Mouse (Mus musculus) heart, postnatal 0 days (tissue): ENCODE data around the gene Serpinh1. TPM values are rescaled to one million over a fixed set of nuclear protein-coding genes. Genes with fewer than 3 reads are reported as not detected.

Source experiments
- ATAC-seq: fragments of 200-750 bp; cut with Nextera tagmentation; 2 replicates; pipeline ENCODE4 v1.8.0; 2017; ENCODE audit warnings: low read depth, moderate number of reproducible peaks, moderate library complexity; ENCODE audit not compliant: insufficient read depth
- DNase-seq: peaks from one replicate; pipeline ENCODE4 v3.0.0-alpha.2; 2016; ENCODE audit warnings: low spot score
- H3K27ac ChIP-seq: fragments of 300-500 bp; sonication (generic); 2 replicates; pipeline ENCODE4 v1.5.1; 2014; ENCODE audit warnings: low read depth, mild to moderate bottlenecking
- H3K27me3 ChIP-seq: fragments of 300-500 bp; sonication (generic); 2 replicates; pipeline ENCODE4 v1.6.1; 2014; ENCODE audit warnings: low read length, mixed read lengths; ENCODE audit not compliant: control insufficient read depth, insufficient read depth
- H3K36me3 ChIP-seq: fragments of 300-500 bp; sonication (generic); replicated peaks from 2 replicates; pipeline ENCODE4 v1.6.1; 2014; ENCODE audit warnings: low read length, mixed read lengths; ENCODE audit not compliant: control insufficient read depth, insufficient read depth
- H3K4me1 ChIP-seq: fragments of 300-500 bp; sonication (generic); 2 replicates; pipeline ENCODE4 v1.6.1; 2014; ENCODE audit warnings: antibody characterized with exemption; ENCODE audit not compliant: control insufficient read depth, insufficient read depth
- H3K4me2 ChIP-seq: fragments of 300-500 bp; sonication (generic); 2 replicates; pipeline ENCODE4 v1.6.1; 2014; ENCODE audit warnings: low read depth, mild to moderate bottlenecking, low read length, moderate library complexity
- H3K4me3 ChIP-seq: fragments of 300-500 bp; sonication (generic); 2 replicates; pipeline ENCODE4 v1.5.1; 2014; ENCODE audit warnings: low read depth, low read length
- H3K9ac ChIP-seq: fragments of 300-500 bp; sonication (generic); replicated peaks from 2 replicates; pipeline ENCODE4 v1.6.1; 2014; ENCODE audit warnings: low read depth, low read length, mixed read lengths
- H3K9me3 ChIP-seq: fragments of 300-500 bp; sonication (generic); replicated peaks from 2 replicates; pipeline ENCODE4 v1.6.1; 2016; ENCODE audit warnings: low read length; ENCODE audit not compliant: control insufficient read depth
- CTCF ChIP-seq: IDR thresholded peaks from 2 replicates; pipeline ENCODE4 v1.5.1; 2016; ENCODE audit warnings: antibody characterized with exemption, control low read depth, low read depth
- EP300 ChIP-seq: IDR thresholded peaks from 2 replicates; pipeline ENCODE4 v1.6.1; 2016; ENCODE audit warnings: antibody characterized with exemption, low read depth
- WGBS: fragments of 180-500 bp; shearing (Covaris S2); extraction: QIAGEN DNeasy Blood & Tissue Kit; methylation state at CpG from one replicate; pipeline ENCODE4 v1.1.7; 2014; 5-methylcytosine and 5-hydroxymethylcytosine counted together
- polyA plus RNA-seq: library from polyadenylated mRNA; unstranded; fragments of >200 nt; fragmentation: Nextera tagmentation; extraction: Ambion mirVana; gene quantifications from 2 replicates; pipeline ENCODE4 v1.2.1, GENCODE M21; 2015
- total RNA-seq: library from RNA; depleted of rRNA; stranded (reverse); fragments of >200 nt; gene quantifications from 2 replicates; pipeline ENCODE4 v1.2.3, GENCODE M21; 2014; ENCODE audit warnings: low replicate concordance

Gene Serpinh1
- total and polyA plus RNA-seq, 2 experiments from 2014 or later: 522 to 811 TPM

DNA sequence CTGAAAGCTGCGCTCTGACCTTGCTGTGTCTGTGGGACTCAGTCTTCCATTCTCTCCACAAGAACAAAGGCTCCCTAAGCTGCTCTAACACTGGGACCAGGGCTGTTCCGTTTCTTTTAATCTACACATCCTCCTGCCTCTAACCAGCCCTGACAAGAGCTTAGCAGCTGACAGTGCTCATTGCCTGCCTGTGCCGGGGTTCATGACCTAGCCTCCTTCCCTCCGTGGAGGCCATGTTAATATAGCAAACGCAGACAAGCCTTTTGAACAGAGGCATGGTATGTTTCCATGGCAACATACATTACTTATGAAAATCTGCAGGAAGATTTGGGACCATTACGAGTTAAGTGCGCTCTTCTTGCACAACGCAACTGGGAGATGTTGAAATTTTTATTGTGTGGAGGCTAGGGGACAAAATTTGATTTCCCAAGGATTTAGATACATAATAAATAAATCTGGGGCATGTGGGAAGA, 40.3 kb downstream of the Serpinh1 start:
- Histone ChIP-seq H3K27ac (no peak overlapping the region), H3K36me3 (no peaks in the 10 kb centered on the region), H3K9ac (no peak overlapping the region), H3K9me3 (no peaks in the 10 kb centered on the region), H3K4me2 (no peak overlapping the region), H3K4me1 (no peaks in the 10 kb centered on the region), H3K4me3 (no peak overlapping the region), H3K27me3 (no peaks in the 10 kb centered on the region)
- ATAC-seq: no peak
- 67% methylated on average over 8 of the region's 8 CpGs for WGBS
- TF ChIP-seq CTCF: no peak
- TF ChIP-seq EP300: no peak
- no peak for DNase-seq

DNA sequence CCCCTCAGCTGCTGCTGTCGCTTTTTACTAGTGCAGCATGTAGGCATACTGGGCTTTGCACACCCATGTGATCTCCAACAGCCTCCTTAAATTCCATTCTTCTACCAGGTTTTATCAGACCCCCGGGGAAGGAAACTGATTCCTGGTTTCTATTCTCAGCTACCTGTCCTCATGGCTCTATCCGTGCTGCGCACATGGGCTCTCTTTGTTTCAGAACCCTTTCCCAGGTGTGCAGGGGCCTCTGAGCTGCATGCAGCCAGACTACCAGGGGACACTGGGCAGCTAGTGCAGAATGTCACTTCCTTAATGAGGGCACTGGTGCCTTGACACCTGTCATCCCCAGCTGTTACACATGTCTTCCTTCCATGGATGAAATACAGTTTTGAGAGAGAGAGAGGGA, 41.0 kb downstream of the Serpinh1 start:
- Histone ChIP-seq H3K27me3 (no peaks in the 10 kb centered on the region), H3K9me3 (no peaks in the 10 kb centered on the region), H3K4me2 (no peak overlapping the region), H3K36me3 (no peaks in the 10 kb centered on the region), H3K4me3 (no peak overlapping the region), H3K9ac (no peak overlapping the region), H3K4me1 (no peaks in the 10 kb centered on the region), H3K27ac (no peak overlapping the region)
- ATAC-seq: no peak
- no peak for DNase-seq
- TF ChIP-seq EP300 (no peak), CTCF (no peak)
- WGBS: 33% methylated on average over 4 of the region's 4 CpGs

DNA sequence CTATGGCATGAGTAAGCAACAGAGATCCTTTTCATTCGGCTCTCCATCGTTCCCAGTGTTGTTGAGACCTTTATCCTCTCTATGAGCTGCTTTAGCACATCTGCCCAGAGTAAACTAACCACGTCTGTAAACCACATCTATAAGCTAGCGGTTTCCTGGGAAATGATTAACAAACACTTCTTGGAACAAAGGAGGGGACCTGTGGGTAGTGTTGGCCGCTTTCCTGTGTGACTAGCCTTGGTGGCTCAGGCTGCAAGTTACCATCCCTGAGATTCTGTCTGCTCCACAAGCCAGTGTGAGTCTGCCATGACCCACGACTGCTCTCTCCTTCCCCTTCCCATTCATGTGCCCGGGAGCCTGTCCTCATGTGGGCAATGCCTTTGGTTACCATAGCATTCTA, 41.6 kb downstream of the Serpinh1 start:
- DNase-seq: no peak
- whole genome bisulfite sequencing: 77% methylated on average over 7 of the region's 7 CpGs
- H3K9me3 ChIP-seq: no peaks in the 10 kb centered on the region

DNA sequence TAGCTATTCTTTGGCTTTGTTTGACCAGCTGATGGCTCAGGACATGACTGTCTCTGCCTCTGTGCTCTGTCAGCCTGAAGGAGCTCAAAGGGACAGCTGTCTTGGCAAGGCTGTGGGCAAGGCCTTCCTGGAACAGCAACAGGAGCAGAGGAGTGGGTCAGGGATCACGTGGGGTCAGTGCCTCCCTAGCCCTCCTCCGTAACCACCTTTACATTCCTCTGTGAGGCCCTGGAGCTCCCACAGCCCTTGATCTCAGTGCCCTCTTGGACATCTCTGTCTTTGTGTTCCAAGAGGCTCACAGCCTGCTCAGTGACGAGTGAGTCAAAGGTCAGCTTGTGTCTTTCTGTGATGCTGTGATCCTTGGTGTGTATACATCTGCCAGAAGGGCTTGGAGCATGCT, 46.4 kb downstream of the Serpinh1 start:
- Histone ChIP-seq H3K4me3 (no peak overlapping the region), H3K4me2 (no peak overlapping the region), H3K36me3 (no peaks in the 10 kb centered on the region), H3K4me1 (peaks cover 17% of the 10 kb centered on the region), H3K27ac (no peak overlapping the region), H3K27me3 (no peaks in the 10 kb centered on the region), H3K9me3 (no peaks in the 10 kb centered on the region), H3K9ac (no peak overlapping the region)
- 43% methylated on average over 3 of the region's 3 CpGs for WGBS
- TF ChIP-seq CTCF (no peak), EP300 (no peak)
- DNase-seq (no peak), ATAC-seq (peak; percentile 24; the same call in 1 of the 2 replicates)

More for the DNA sequence above, 41.6 kb downstream of the Serpinh1 start:
- Histone ChIP-seq H3K36me3 (no peaks in the 10 kb centered on the region), H3K27me3 (no peaks in the 10 kb centered on the region), H3K9ac (no peak overlapping the region), H3K4me1 (peaks cover 5% of the 10 kb centered on the region; the same call in 1 of the 2 replicates), H3K4me2 (no peak overlapping the region), H3K27ac (no peak overlapping the region), H3K4me3 (no peak overlapping the region)
- no peak for TF ChIP-seq EP300
- TF ChIP-seq CTCF: no peak
- no peak for ATAC-seq

DNA sequence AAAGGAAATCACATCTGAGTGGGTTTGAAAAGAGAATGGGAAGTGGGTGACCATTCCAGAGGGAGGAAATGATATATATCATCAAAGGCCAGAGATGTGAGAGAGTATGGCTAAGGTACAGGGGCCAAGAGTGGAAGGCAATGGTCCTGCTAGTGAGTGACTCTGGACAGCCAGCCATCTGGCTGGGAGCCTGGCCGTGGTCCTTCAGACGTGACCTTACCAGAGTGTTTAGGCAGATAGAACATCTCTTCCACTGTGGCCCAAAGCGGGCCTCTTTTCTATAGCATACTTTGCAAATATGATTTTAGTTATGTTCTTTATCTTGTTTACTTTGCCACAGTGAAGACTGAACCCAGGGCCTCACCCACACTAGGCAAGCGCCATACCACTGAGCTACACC, 47.4 kb downstream of the Serpinh1 start:
- DNase-seq (no peak), ATAC-seq (no peak)

DNA sequence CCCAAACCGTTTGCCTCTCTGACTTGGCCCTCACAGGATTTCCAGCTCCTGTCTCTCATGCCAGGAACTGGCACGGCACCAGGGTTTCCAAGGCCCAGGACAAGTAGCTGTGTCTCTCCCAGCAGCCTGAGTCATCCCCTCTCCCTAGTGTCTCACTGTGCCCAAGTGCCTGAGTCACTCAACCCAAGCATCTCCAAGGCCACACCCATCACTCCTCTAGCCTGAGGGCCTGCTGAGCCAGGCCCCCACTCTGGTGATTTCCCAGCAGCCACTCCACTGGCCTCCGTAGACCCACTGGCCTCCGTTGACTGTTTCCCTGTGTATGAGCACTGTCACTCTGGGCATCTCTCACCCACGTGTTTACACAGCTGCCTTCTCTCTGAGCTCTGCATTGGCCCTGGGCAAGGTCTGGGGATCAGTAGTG, 48.1 kb downstream of the Serpinh1 start:
- Histone ChIP-seq H3K4me3 (no peak overlapping the region), H3K4me1 (peaks cover 17% of the 10 kb centered on the region), H3K27me3 (no peaks in the 10 kb centered on the region), H3K9me3 (no peaks in the 10 kb centered on the region), H3K36me3 (no peaks in the 10 kb centered on the region), H3K9ac (no peak overlapping the region), H3K4me2 (no peak overlapping the region), H3K27ac (no peak overlapping the region)
- no peak for TF ChIP-seq EP300
- TF ChIP-seq CTCF: no peak
- DNase-seq (peak; percentile 27), ATAC-seq (peak; percentile 40; the same call in 1 of the 2 replicates)
- WGBS: 46% methylated on average over 5 of the region's 5 CpGs

More for the DNA sequence above, 47.4 kb downstream of the Serpinh1 start:
- 74% methylated on average over 4 of the region's 4 CpGs for WGBS
- Histone ChIP-seq H3K4me1 (peaks cover 17% of the 10 kb centered on the region), H3K27me3 (no peaks in the 10 kb centered on the region), H3K4me3 (no peak overlapping the region), H3K36me3 (no peaks in the 10 kb centered on the region), H3K9ac (no peak overlapping the region), H3K9me3 (no peaks in the 10 kb centered on the region), H3K4me2 (no peak overlapping the region), H3K27ac (no peak overlapping the region)
- TF ChIP-seq EP300 (no peak), CTCF (no peak)
